Mouse (Mus musculus) lung, embryonic 14.5 days (tissue): ENCODE results near the gene Abhd13. TPM values are rescaled to one million over a fixed set of nuclear protein-coding genes. Genes with fewer than 3 reads are reported as not detected.

ENCODE experiments used
- ATAC-seq: fragments of 200-750 bp; cut with Nextera tagmentation; 2 replicates; pipeline ENCODE4 v1.8.0; 2017; ENCODE audit warnings: mild to moderate bottlenecking, moderate TSS enrichment, moderate library complexity; ENCODE audit not compliant: insufficient read depth
- DNase-seq: peaks from one replicate; pipeline ENCODE4 v3.0.0-alpha.2; 2015
- H3K27ac ChIP-seq: fragments of 300-500 bp; sonication (generic); 2 replicates; pipeline ENCODE4 v1.5.1; 2014; ENCODE audit warnings: low read depth, mild to moderate bottlenecking, moderate library complexity
- H3K27me3 ChIP-seq: fragments of 300-500 bp; sonication (generic); 2 replicates; pipeline ENCODE4 v1.6.1; 2014; ENCODE audit warnings: low read length, control low read depth; ENCODE audit not compliant: insufficient read depth
- H3K36me3 ChIP-seq: fragments of 300-500 bp; sonication (generic); 2 replicates; pipeline ENCODE4 v1.6.1; 2014; ENCODE audit warnings: control low read depth; ENCODE audit not compliant: insufficient read depth
- H3K4me1 ChIP-seq: fragments of 300-500 bp; sonication (generic); 2 replicates; pipeline ENCODE4 v1.6.1; 2014; ENCODE audit warnings: antibody characterized with exemption, control low read depth; ENCODE audit not compliant: insufficient read depth
- H3K4me2 ChIP-seq: fragments of 300-500 bp; sonication (generic); 2 replicates; pipeline ENCODE4 v1.6.1; 2014; ENCODE audit warnings: mild to moderate bottlenecking
- H3K4me3 ChIP-seq: fragments of 300-500 bp; sonication (generic); 2 replicates; pipeline ENCODE4 v1.5.1; 2014; ENCODE audit warnings: low read depth, low read length
- H3K9ac ChIP-seq: fragments of 300-500 bp; sonication (generic); 2 replicates; pipeline ENCODE4 v1.6.1; 2014
- H3K9me3 ChIP-seq: fragments of 300-500 bp; sonication (generic); 2 replicates; pipeline ENCODE4 v1.6.1; 2016; ENCODE audit warnings: low read depth, low read length, control low read depth
- CTCF ChIP-seq: IDR thresholded peaks from 2 replicates; pipeline ENCODE4 v1.5.1; 2016; ENCODE audit warnings: antibody characterized with exemption, low read depth
- WGBS: fragments of 180-500 bp; shearing (Covaris S2); extraction: QIAGEN DNeasy Blood & Tissue Kit; methylation state at CpG from one replicate; pipeline ENCODE4 v1.1.7; 2014; 5-methylcytosine and 5-hydroxymethylcytosine counted together
- polyA plus RNA-seq: library from polyadenylated mRNA; unstranded; fragments of >200 nt; fragmentation: Nextera tagmentation; extraction: Ambion mirVana; gene quantifications from 2 replicates; pipeline ENCODE4 v1.2.1, GENCODE M21; 2014

The Abhd13 gene
- polyA plus RNA-seq, 1 experiment from 2014 or later = 20.6 TPM

DNA sequence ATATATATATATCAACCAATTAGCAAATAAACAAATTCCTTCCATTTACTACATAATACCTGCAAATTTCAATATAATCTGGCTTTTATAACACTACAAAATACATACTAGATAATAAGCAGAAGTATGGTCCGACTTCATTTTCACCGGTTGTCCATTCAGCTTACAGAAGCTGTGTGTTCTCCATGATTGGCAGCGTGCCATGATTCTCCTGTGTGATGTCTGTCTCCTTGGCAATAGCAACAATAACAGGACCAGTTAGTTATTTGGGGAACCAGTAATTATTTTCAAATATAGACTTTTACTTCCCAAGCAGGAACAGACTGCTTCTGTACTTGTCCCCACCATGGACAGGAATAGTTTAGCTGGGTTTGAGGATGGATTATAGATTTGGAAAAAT lies 39.7 kb downstream of the Abhd13 start:
- WGBS = 48% methylated on average over 3 of the region's 3 CpGs
- DNase-seq = peak; percentile 77

DNA sequence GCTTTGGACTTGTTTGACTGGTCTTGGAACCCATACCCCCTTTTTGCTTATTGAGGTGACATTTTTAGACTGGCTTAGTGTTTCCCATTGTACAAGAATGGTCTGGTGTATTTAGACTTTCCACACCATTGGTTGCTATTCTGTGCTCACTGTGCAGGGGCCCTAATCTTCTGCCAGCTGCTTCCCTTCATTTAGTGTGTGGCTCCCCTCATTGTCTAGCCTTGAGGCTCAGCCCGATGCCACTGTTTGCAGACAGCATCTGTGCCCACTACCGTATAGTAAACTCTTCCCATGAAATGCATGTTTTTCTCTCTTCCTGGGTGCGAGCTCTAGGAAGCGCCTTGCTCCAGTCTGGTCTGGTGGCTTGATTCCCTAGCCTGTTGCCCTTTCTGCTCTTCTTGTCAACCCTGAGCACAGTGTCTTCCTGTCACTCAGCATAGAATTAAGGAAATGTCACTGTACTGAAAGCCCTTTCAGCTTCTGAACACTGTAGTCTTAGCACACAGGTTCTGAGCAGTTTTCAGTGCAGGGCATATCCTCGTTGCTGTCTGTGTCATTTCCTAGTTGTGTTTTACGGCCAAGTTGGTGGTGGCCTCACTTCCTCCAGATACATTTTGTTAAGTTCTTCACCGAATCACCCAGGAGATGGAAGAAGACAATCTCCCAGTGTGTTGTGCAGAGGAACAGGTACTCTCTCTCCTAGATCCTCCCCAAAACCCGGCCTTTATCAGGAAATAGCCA lies 53.0 kb downstream of the Abhd13 start:
- Histone ChIP-seq H3K4me1 (no peaks in the 10 kb centered on the region), H3K4me2 (no peak overlapping the region), H3K9ac (no peak overlapping the region), H3K36me3 (no peaks in the 10 kb centered on the region), H3K4me3 (no peak overlapping the region), H3K27me3 (0 out of 2 replicates have a peak, but pooled peaks cover 4% of the 10 kb centered on the region), H3K9me3 (no peaks in the 10 kb centered on the region), H3K27ac (no peak overlapping the region)
- no peak for TF ChIP-seq CTCF
- ATAC-seq (no peak), DNase-seq (no peak)
- 73% methylated on average over 8 of the region's 8 CpGs for WGBS

More for the DNA sequence above, 39.7 kb downstream of the Abhd13 start:
- Histone ChIP-seq H3K4me1 (no peaks in the 10 kb centered on the region), H3K9me3 (no peaks in the 10 kb centered on the region), H3K9ac (no peak overlapping the region), H3K36me3 (no peaks in the 10 kb centered on the region), H3K4me3 (no peak overlapping the region), H3K4me2 (no peak overlapping the region), H3K27ac (no peak overlapping the region), H3K27me3 (no peaks in the 10 kb centered on the region)
- ATAC-seq = no peak
- no peak for TF ChIP-seq CTCF

DNA sequence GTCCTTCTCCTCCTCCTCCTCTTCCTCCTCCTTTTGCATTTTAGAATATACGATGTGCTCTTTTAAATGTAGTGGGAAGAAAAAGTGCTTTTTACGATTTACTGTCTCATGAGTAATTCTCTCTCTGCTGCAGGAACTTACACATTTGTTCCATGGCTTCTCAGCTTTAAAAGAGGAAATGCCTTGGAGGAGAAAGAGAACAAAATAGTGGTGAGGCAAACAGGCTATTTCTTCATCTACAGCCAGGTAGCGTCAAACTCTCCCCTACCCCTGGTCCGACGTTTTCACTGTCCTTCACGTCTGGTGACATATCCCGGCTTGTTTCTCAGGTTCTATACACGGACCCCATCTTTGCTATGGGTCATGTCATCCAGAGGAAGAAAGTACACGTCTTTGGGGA lies 53.7 kb downstream of the Abhd13 start:
- no peak overlapping the region for H3K4me2 ChIP-seq

DNA sequence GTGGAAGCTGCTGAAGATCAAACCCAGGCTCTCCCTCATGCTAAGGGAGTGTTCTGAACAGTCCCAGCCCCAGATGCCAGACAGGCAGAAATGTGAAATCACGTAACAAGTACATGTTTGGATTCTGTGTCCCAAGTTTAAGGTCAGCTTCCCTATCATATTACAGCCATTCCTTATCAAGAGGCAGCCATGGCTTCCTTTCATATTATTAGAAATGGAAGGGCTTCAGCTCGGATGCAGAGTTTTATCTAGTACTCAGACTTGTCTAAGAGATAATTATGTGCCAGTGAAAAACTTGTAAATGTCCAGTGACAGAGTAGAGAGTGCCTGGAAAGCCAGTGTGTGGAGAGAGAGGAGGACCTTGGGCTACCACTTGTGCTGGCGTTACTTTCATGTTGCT lies 63.4 kb downstream of the Abhd13 start:
- no peak for TF ChIP-seq CTCF
- Histone ChIP-seq H3K9ac (no peak overlapping the region), H3K4me3 (no peak overlapping the region), H3K9me3 (no peaks in the 10 kb centered on the region), H3K4me1 (no peaks in the 10 kb centered on the region), H3K4me2 (no peak overlapping the region), H3K27ac (no peak overlapping the region), H3K36me3 (no peaks in the 10 kb centered on the region), H3K27me3 (no peaks in the 10 kb centered on the region)
- WGBS = 17% methylated on average over 3 of the region's 3 CpGs
- peak; percentile 88 for ATAC-seq
- DNase-seq = peak; percentile 75

More for the DNA sequence above, 53.7 kb downstream of the Abhd13 start:
- WGBS = 78% methylated on average over 9 of the region's 9 CpGs
- no peak for ATAC-seq
- H3K4me3 ChIP-seq = no peak overlapping the region
- H3K27me3 ChIP-seq = 0 out of 2 replicates have a peak, but pooled peaks cover 4% of the 10 kb centered on the region
- H3K4me1 ChIP-seq = no peaks in the 10 kb centered on the region
- H3K9ac ChIP-seq = no peak overlapping the region
- H3K27ac ChIP-seq = no peak overlapping the region
- no peak for DNase-seq
- H3K9me3 ChIP-seq = no peaks in the 10 kb centered on the region
- no peak for TF ChIP-seq CTCF
- no peaks in the 10 kb centered on the region for H3K36me3 ChIP-seq

Other genes starting within 250 kb of the Abhd13 start
- 0.16 and 0.26 TPM in 2 replicates for gene Fam155a, start 206.5 kb upstream of the Abhd13 start, polyA plus RNA-seq
- gene Gm10217, start 113.5 kb upstream of the Abhd13 start, polyA plus RNA-seq = not detected in 2 replicates
- gene Lig4, start within 50 bp of the Abhd13 start, polyA plus RNA-seq = 5.7 and 6.0 TPM in 2 replicates
- 5.1 and 6.5 TPM in 2 replicates for gene Tnfsf13b, start 28.8 kb downstream of the Abhd13 start, polyA plus RNA-seq
- 0.70 and 1.2 TPM in 2 replicates for gene Myo16, start 176.2 kb downstream of the Abhd13 start, polyA plus RNA-seq